Comparison of ENCODE assay signal across 8 mouse cellular contexts in genomic region chr16:63864463-63864976, GRCm38 (mm10). TPM values are rescaled to one million over a fixed set of nuclear protein-coding genes. Genes with fewer than 3 reads are reported as not detected.
DNase-seq lines count a peak whose midpoint lies in the region; ATAC-seq and TF ChIP-seq lines count a peak whose summit lies in the region.

No protein-coding gene starts in this region.

- no peaks in the 10 kb centered on the region for H3K9me3 ChIP-seq in heart, embryonic 11.5 days (replicated peaks; ENCODE audit: control insufficient read depth, low read length)
- H3K9me3 ChIP-seq in forebrain, postnatal 0 days (ENCODE audit: low read length): no peaks in the 10 kb centered on the region
- no peaks in the 10 kb centered on the region for H3K9me3 ChIP-seq in liver, embryonic 16.5 days (replicated peaks; ENCODE audit: control insufficient read depth, low read length)

- no peak for DNase-seq in heart, postnatal 25 days (ENCODE audit: low spot score)
- DNase-seq in ZHBTc4 (ENCODE audit: low read depth, low spot score): peak; percentile 2
- no peak for DNase-seq in forebrain, postnatal 0 days
- no peak for DNase-seq in testis, postnatal 14 days (ENCODE audit: low spot score)
- DNase-seq in cerebellum, adult 11-12 months: no peak

- no peaks in the 10 kb centered on the region for H3K36me3 ChIP-seq in heart, embryonic 11.5 days (ENCODE audit: control insufficient read depth, insufficient read depth, low read length)
- no peaks in the 10 kb centered on the region for H3K36me3 ChIP-seq in forebrain, postnatal 0 days (ENCODE audit: insufficient read depth)
- no peaks in the 10 kb centered on the region for H3K36me3 ChIP-seq in liver, embryonic 16.5 days (ENCODE audit: control insufficient read depth, insufficient read depth)

- no peak overlapping the region for H3K27ac ChIP-seq in heart, embryonic 11.5 days (ENCODE audit: low read depth, low read length)
- peak overlapping the region; percentile 71 for H3K27ac ChIP-seq in forebrain, postnatal 0 days (ENCODE audit: low read depth, low read length)
- H3K27ac ChIP-seq in liver, embryonic 16.5 days (ENCODE audit: low read length): no peak overlapping the region

- intact Hi-C loops in heart, postnatal 25 days (cut with DNase I): no loop called here

- no peak for ATAC-seq in heart, embryonic 11.5 days (replicated peaks; ENCODE audit: insufficient number of reproducible peaks, low FRiP score, low TSS enrichment)
- ATAC-seq in forebrain, postnatal 0 days: peak; percentile 54
- no peak for ATAC-seq in liver, embryonic 16.5 days (ENCODE audit: low read depth)
- ATAC-seq in inflammation-experienced regulatory T-cells, adult 6 months: no peak

- no peaks in the 10 kb centered on the region for H3K4me1 ChIP-seq in heart, embryonic 11.5 days (ENCODE audit: control insufficient read depth, insufficient read depth, low read length)
- no peaks in the 10 kb centered on the region for H3K4me1 ChIP-seq in forebrain, postnatal 0 days (ENCODE audit: insufficient read depth)
- H3K4me1 ChIP-seq in liver, embryonic 16.5 days (ENCODE audit: control insufficient read depth, low read depth, low read length): no peaks in the 10 kb centered on the region

- peak overlapping the region; percentile 66 for H3K4me2 ChIP-seq in heart, embryonic 11.5 days
- peak overlapping the region; percentile 51 for H3K4me2 ChIP-seq in forebrain, postnatal 0 days (ENCODE audit: low read depth)
- H3K4me2 ChIP-seq in liver, embryonic 16.5 days (ENCODE audit: low read depth, low read length): peak overlapping the region; percentile 54

- peak overlapping the region; percentile 10; the same call in 1 of the 2 replicates for H3K9ac ChIP-seq in heart, embryonic 11.5 days (ENCODE audit: low read depth, low read length)
- H3K9ac ChIP-seq in forebrain, postnatal 0 days: peak overlapping the region; percentile 52
- no peak overlapping the region for H3K9ac ChIP-seq in liver, embryonic 16.5 days (ENCODE audit: low read depth, low read length)

- 26% methylated on average over 7 of the region's 7 CpGs for WGBS in heart, embryonic 11.5 days (ENCODE audit: insufficient replicate concordance)
- WGBS in forebrain, postnatal 0 days: 27% methylated on average over 7 of the region's 7 CpGs
- 25% methylated on average over 7 of the region's 7 CpGs for WGBS in liver, embryonic 16.5 days (ENCODE audit: insufficient replicate concordance)

- peak overlapping the region; percentile 61 for H3K4me3 ChIP-seq in heart, embryonic 11.5 days (ENCODE audit: low read depth, low read length)
- H3K4me3 ChIP-seq in forebrain, postnatal 0 days (ENCODE audit: low read depth, low read length): peak overlapping the region; percentile 60
- peak overlapping the region; percentile 50; the same call in 1 of the 2 replicates for H3K4me3 ChIP-seq in liver, embryonic 16.5 days (ENCODE audit: low read depth, low read length)

- TF ChIP-seq CTCF in forebrain, postnatal 0 days (IDR thresholded peaks at IDR 0.05; ENCODE audit: low read depth): no peak

- no peaks in the 10 kb centered on the region for H3K27me3 ChIP-seq in heart, embryonic 11.5 days (ENCODE audit: control insufficient read depth, insufficient read depth, low read length)
- H3K27me3 ChIP-seq in forebrain, postnatal 0 days (ENCODE audit: insufficient read depth, low read length): no peaks in the 10 kb centered on the region
- H3K27me3 ChIP-seq in liver, embryonic 16.5 days (ENCODE audit: control insufficient read depth, insufficient read depth, low read depth, low read length): peaks cover 6% of the 10 kb centered on the region; the same call in 1 of the 2 replicates

RNA-seq across cellular contexts. Expression of gene Epha3, which starts 0.5 kb away (rescaled TPM):
- polyA plus RNA-seq in heart, embryonic 11.5 days (2014; fragmentation: Nextera tagmentation; extraction: Ambion mirVana): 10.7 and 11.9 TPM in 2 replicates
- total RNA-seq in heart, postnatal 25 days (2021): under 1 TPM; 0.50 to 0.78 TPM
- total RNA-seq in forebrain, postnatal 0 days (2014; rRNA removed): 47.1 and 48.3 TPM in 2 replicates
- 18.9 and 25.4 TPM in 2 replicates for polyA plus RNA-seq in forebrain, postnatal 0 days (2015; fragmentation: Nextera tagmentation; extraction: Ambion mirVana)
- polyA plus RNA-seq in liver, embryonic 16.5 days (2015; fragmentation: Nextera tagmentation; extraction: Ambion mirVana): 0.79 and 0.81 TPM in 2 replicates
- 1 to 10 TPM in 2 of 3 experiments, under 1 TPM in 1; 0.70 to 2.1 (median 1.2) TPM for polyA plus RNA-seq in inflammation-experienced regulatory T-cells, adult 6 months (2017; shearing (Covaris generic))
